Mouse (Mus musculus): Measurements from ENCODE around the gene Chid1. TPM values are rescaled to one million over a fixed set of nuclear protein-coding genes. Genes with fewer than 3 reads are reported as not detected.

Gene Chid1
- polyA plus RNA-seq, 1 experiment from 2014 or later: 20.5 TPM

GRCm38 (mm10) chr7:141457986-141458660 is 81.5 kb downstream of the Chid1 start:
- Histone ChIP-seq H3K9me3 (ENCODE audit: control insufficient read depth) (no peaks in the 10 kb centered on the region), H3K9ac (ENCODE audit: low read depth, low read length) (no peak overlapping the region), H3K4me1 (replicated peaks; ENCODE audit: control insufficient read depth, insufficient read depth, low read length) (no peaks in the 10 kb centered on the region; the same call in 1 of the 2 replicates), H3K4me3 (ENCODE audit: low read depth, low read length) (no peak overlapping the region), H3K4me2 (replicated peaks; ENCODE audit: low read depth) (no peak overlapping the region), H3K27ac (ENCODE audit: low read depth, low read length) (no peak overlapping the region), H3K36me3 (ENCODE audit: control insufficient read depth, insufficient read depth) (peaks cover 27% of the 10 kb centered on the region), H3K27me3 (replicated peaks; ENCODE audit: control insufficient read depth, insufficient read depth, low read length) (no peaks in the 10 kb centered on the region)
- no peak for ATAC-seq
- WGBS: 68% methylated on average over 15 of the region's 15 CpGs
- TF ChIP-seq CTCF (IDR thresholded peaks at IDR 0.05; ENCODE audit: low read depth): peak; percentile 78

- no peak for ATAC-seq
- no peak for TF ChIP-seq CTCF (IDR thresholded peaks at IDR 0.05; ENCODE audit: low read depth)
- peaks cover 27% of the 10 kb centered on the region for H3K36me3 ChIP-seq (ENCODE audit: control insufficient read depth, insufficient read depth)
- H3K9ac ChIP-seq (ENCODE audit: low read depth, low read length): no peak overlapping the region
- no peaks in the 10 kb centered on the region for H3K27me3 ChIP-seq (replicated peaks; ENCODE audit: control insufficient read depth, insufficient read depth, low read length)
- no peak overlapping the region for H3K4me2 ChIP-seq (replicated peaks; ENCODE audit: low read depth)
- no peak overlapping the region for H3K27ac ChIP-seq (ENCODE audit: low read depth, low read length)
- no peaks in the 10 kb centered on the region for H3K9me3 ChIP-seq (ENCODE audit: control insufficient read depth)
- no peaks in the 10 kb centered on the region; the same call in 1 of the 2 replicates for H3K4me1 ChIP-seq (replicated peaks; ENCODE audit: control insufficient read depth, insufficient read depth, low read length)
- WGBS: 93% methylated on average over 14 of the region's 14 CpGs
- H3K4me3 ChIP-seq (ENCODE audit: low read depth, low read length): no peak overlapping the region
Observed at GRCm38 (mm10) chr7:141457236-141457635, 82.4 kb downstream of the Chid1 start.

GRCm38 (mm10) chr7:141456739-141457138 is 82.9 kb downstream of the Chid1 start:
- no peaks in the 10 kb centered on the region for H3K9me3 ChIP-seq (ENCODE audit: control insufficient read depth)
- H3K36me3 ChIP-seq (ENCODE audit: control insufficient read depth, insufficient read depth): peaks cover 32% of the 10 kb centered on the region
- no peak for TF ChIP-seq CTCF (IDR thresholded peaks at IDR 0.05; ENCODE audit: low read depth)
- H3K4me1 ChIP-seq (replicated peaks; ENCODE audit: control insufficient read depth, insufficient read depth, low read length): no peaks in the 10 kb centered on the region; the same call in 1 of the 2 replicates
- H3K4me3 ChIP-seq (ENCODE audit: low read depth, low read length): no peak overlapping the region
- H3K4me2 ChIP-seq (replicated peaks; ENCODE audit: low read depth): peak overlapping the region; percentile 90
- WGBS: 77% methylated on average over 6 of the region's 6 CpGs
- H3K27me3 ChIP-seq (replicated peaks; ENCODE audit: control insufficient read depth, insufficient read depth, low read length): no peaks in the 10 kb centered on the region
- 0 out of 2 replicates have a peak overlapping the region, but pooled peaks have one; percentile 95 for H3K27ac ChIP-seq (ENCODE audit: low read depth, low read length)
- H3K9ac ChIP-seq (ENCODE audit: low read depth, low read length): no peak overlapping the region
- ATAC-seq: no peak

- peaks cover 42% of the 10 kb centered on the region for H3K36me3 ChIP-seq (ENCODE audit: control insufficient read depth, insufficient read depth)
- H3K9me3 ChIP-seq (ENCODE audit: control insufficient read depth): no peaks in the 10 kb centered on the region
- ATAC-seq: peak; percentile 60
- peak overlapping the region; percentile 72 for H3K9ac ChIP-seq (ENCODE audit: low read depth, low read length)
- H3K4me1 ChIP-seq (replicated peaks; ENCODE audit: control insufficient read depth, insufficient read depth, low read length): no peaks in the 10 kb centered on the region; the same call in 1 of the 2 replicates
- no peak for TF ChIP-seq CTCF (IDR thresholded peaks at IDR 0.05; ENCODE audit: low read depth)
- peak overlapping the region; percentile 90 for H3K4me2 ChIP-seq (replicated peaks; ENCODE audit: low read depth)
- H3K27ac ChIP-seq (ENCODE audit: low read depth, low read length): peak overlapping the region; percentile 95
- WGBS: 1% methylated on average over 23 of the region's 23 CpGs
- H3K27me3 ChIP-seq (replicated peaks; ENCODE audit: control insufficient read depth, insufficient read depth, low read length): no peaks in the 10 kb centered on the region
- H3K4me3 ChIP-seq (ENCODE audit: low read depth, low read length): peak overlapping the region; percentile 86
Observed at GRCm38 (mm10) chr7:141455610-141456314, 83.9 kb downstream of the Chid1 start.

- Histone ChIP-seq H3K4me2 (replicated peaks; ENCODE audit: low read depth) (peak within 1 kb of the TSS; percentile 90), H3K27me3 (replicated peaks; ENCODE audit: control insufficient read depth, insufficient read depth, low read length) (no peaks in the 10 kb centered on the region), H3K27ac (ENCODE audit: low read depth, low read length) (peak within 1 kb of the TSS; percentile 95), H3K4me3 (ENCODE audit: low read depth, low read length) (peak within 1 kb of the TSS; percentile 86), H3K4me1 (replicated peaks; ENCODE audit: control insufficient read depth, insufficient read depth, low read length) (no peaks in the 10 kb centered on the region; the same call in 1 of the 2 replicates), H3K9me3 (ENCODE audit: control insufficient read depth) (no peaks in the 10 kb centered on the region), H3K36me3 (ENCODE audit: control insufficient read depth, insufficient read depth) (peaks cover 49% of the 10 kb centered on the region), H3K9ac (ENCODE audit: low read depth, low read length) (peak within 1 kb of the TSS; percentile 72)
- WGBS: under 1% methylated on average over 45 of the region's 45 CpGs
- peak; percentile 81 for ATAC-seq
- TF ChIP-seq CTCF (IDR thresholded peaks at IDR 0.05; ENCODE audit: low read depth): peak; percentile 38
Observed at GRCm38 (mm10) chr7:141454967-141455551, 84.6 kb downstream of the Chid1 start, which contains the start of gene Pnpla2. Gene Pnpla2, plus strand, starts transcription at chr7:141455198.

GRCm38 (mm10) chr7:141453636-141454035 is 86.0 kb downstream of the Chid1 start:
- H3K4me2 ChIP-seq (replicated peaks; ENCODE audit: low read depth): no peak overlapping the region
- peaks cover 3% of the 10 kb centered on the region for H3K4me1 ChIP-seq (replicated peaks; ENCODE audit: control insufficient read depth, insufficient read depth, low read length)
- H3K27me3 ChIP-seq (replicated peaks; ENCODE audit: control insufficient read depth, insufficient read depth, low read length): no peaks in the 10 kb centered on the region
- H3K36me3 ChIP-seq (ENCODE audit: control insufficient read depth, insufficient read depth): peaks cover 39% of the 10 kb centered on the region
- no peaks in the 10 kb centered on the region for H3K9me3 ChIP-seq (ENCODE audit: control insufficient read depth)
- no peak for ATAC-seq
- no peak overlapping the region for H3K4me3 ChIP-seq (ENCODE audit: low read depth, low read length)
- 66% methylated on average over 2 of the region's 2 CpGs for WGBS
- no peak overlapping the region for H3K9ac ChIP-seq (ENCODE audit: low read depth, low read length)
- no peak for TF ChIP-seq CTCF (IDR thresholded peaks at IDR 0.05; ENCODE audit: low read depth)
- H3K27ac ChIP-seq (ENCODE audit: low read depth, low read length): no peak overlapping the region

Data from intestine, postnatal 0 days (tissue).